Mouse (Mus musculus): ENCODE measurements around the gene Gsdma. TPM values are rescaled to one million over a fixed set of nuclear protein-coding genes. Genes with fewer than 3 reads are reported as not detected.
"Not testable (repeated sequence)": the region's sequence is repeated elsewhere in the genome, so short reads cannot be mapped to it uniquely, and the experiment has no call there.

The Gsdma gene
- polyA plus RNA-seq, 1 experiment from 2014 or later: 0.06 TPM

GRCm38 (mm10) chr11:98646459-98646858 lies 17.7 kb upstream of the Gsdma start, which contains the start of gene Gsdma2:
TSS of gene Gsdma2 (plus strand) at chr11:98646759.
- H3K4me1 ChIP-seq: no peaks in the 10 kb centered on the region
- H3K4me3 ChIP-seq (replicated peaks): no peak within 1 kb of the TSS
- no peak within 1 kb of the TSS for H3K9ac ChIP-seq (replicated peaks)
- H3K4me2 ChIP-seq: no peak within 1 kb of the TSS
- H3K36me3 ChIP-seq: no peaks in the 10 kb centered on the region
- WGBS: 68% methylated on average over 2 of the region's 2 CpGs
- no peak for ATAC-seq (ENCODE audit: low FRiP score)
- H3K9me3 ChIP-seq (replicated peaks): no peaks in the 10 kb centered on the region
- no peak within 1 kb of the TSS for H3K27ac ChIP-seq (replicated peaks)
- peaks cover 6% of the 10 kb centered on the region; the same call in 1 of the 2 replicates for H3K27me3 ChIP-seq (replicated peaks)

GRCm38 (mm10) chr11:98655076-98655475 lies 9.1 kb upstream of the Gsdma start:
- not testable (repeated sequence) for H3K27ac ChIP-seq (replicated peaks); H3K4me3 ChIP-seq (replicated peaks); H3K9ac ChIP-seq (replicated peaks); ATAC-seq (ENCODE audit: low FRiP score); H3K4me2 ChIP-seq; H3K36me3 ChIP-seq; H3K9me3 ChIP-seq (replicated peaks); H3K27me3 ChIP-seq (replicated peaks); H3K4me1 ChIP-seq
- 24% methylated on average over 7 of the region's 7 CpGs for WGBS

- Histone ChIP-seq H3K4me2 (peak overlapping the region; percentile 40), H3K27me3 (replicated peaks) (peaks cover 4% of the 10 kb centered on the region; the same call in 1 of the 2 replicates), H3K9me3 (replicated peaks) (no peaks in the 10 kb centered on the region), H3K4me1 (no peaks in the 10 kb centered on the region), H3K36me3 (no peaks in the 10 kb centered on the region), H3K27ac (replicated peaks) (no peak overlapping the region), H3K9ac (replicated peaks) (no peak overlapping the region), H3K4me3 (replicated peaks) (0 out of 2 replicates have a peak overlapping the region, but pooled peaks have one; percentile 6)
- no peak; the same call in 1 of the 2 replicates for ATAC-seq (ENCODE audit: low FRiP score)
- 3% methylated on average over 6 of the region's 6 CpGs for WGBS
These were observed 3.6 kb upstream of the Gsdma start for GRCm38 (mm10) chr11:98660517-98660916.

GRCm38 (mm10) chr11:98668984-98669383 lies 4.8 kb downstream of the Gsdma start:
- Histone ChIP-seq H3K4me2 (no peak overlapping the region), H3K9me3 (replicated peaks) (no peaks in the 10 kb centered on the region), H3K9ac (replicated peaks) (no peak overlapping the region), H3K27me3 (replicated peaks) (peaks cover 26% of the 10 kb centered on the region; the same call in 1 of the 2 replicates), H3K4me1 (no peaks in the 10 kb centered on the region), H3K4me3 (replicated peaks) (no peak overlapping the region), H3K27ac (replicated peaks) (no peak overlapping the region), H3K36me3 (no peaks in the 10 kb centered on the region)
- WGBS: 61% methylated on average over 2 of the region's 2 CpGs
- ATAC-seq (ENCODE audit: low FRiP score): no peak

GRCm38 (mm10) chr11:98671284-98671815 lies 7.2 kb downstream of the Gsdma start:
- Histone ChIP-seq H3K36me3 (no peaks in the 10 kb centered on the region), H3K9me3 (replicated peaks) (no peaks in the 10 kb centered on the region), H3K4me2 (no peak overlapping the region), H3K27ac (replicated peaks) (no peak overlapping the region), H3K4me3 (replicated peaks) (no peak overlapping the region), H3K27me3 (replicated peaks) (peaks cover 22% of the 10 kb centered on the region; the same call in 1 of the 2 replicates), H3K9ac (replicated peaks) (no peak overlapping the region), H3K4me1 (no peaks in the 10 kb centered on the region)
- 85% methylated on average over 3 of the region's 3 CpGs for WGBS
- no peak for ATAC-seq (ENCODE audit: low FRiP score)

GRCm38 (mm10) chr11:98671857-98672256 lies 7.7 kb downstream of the Gsdma start:
- no peak for ATAC-seq (ENCODE audit: low FRiP score)
- Histone ChIP-seq H3K27ac (replicated peaks) (no peak overlapping the region), H3K36me3 (no peaks in the 10 kb centered on the region), H3K27me3 (replicated peaks) (peaks cover 17% of the 10 kb centered on the region; the same call in 1 of the 2 replicates), H3K9me3 (replicated peaks) (no peaks in the 10 kb centered on the region), H3K4me3 (replicated peaks) (no peak overlapping the region), H3K4me1 (no peaks in the 10 kb centered on the region), H3K9ac (replicated peaks) (no peak overlapping the region), H3K4me2 (no peak overlapping the region)
- WGBS: 55% methylated on average over 5 of the region's 5 CpGs

- WGBS: 89% methylated on average over 5 of the region's 5 CpGs
- no peak for ATAC-seq (ENCODE audit: low FRiP score)
These were observed 8.3 kb downstream of the Gsdma start for GRCm38 (mm10) chr11:98672482-98672881.

GRCm38 (mm10) chr11:98673136-98673535 lies 9.0 kb downstream of the Gsdma start:
- 8% methylated on average over 7 of the region's 7 CpGs for WGBS

More at GRCm38 (mm10) chr11:98672482-98672881, 8.3 kb downstream of the Gsdma start:
- H3K4me2 ChIP-seq: no peak overlapping the region
- no peaks in the 10 kb centered on the region for H3K4me1 ChIP-seq
- H3K9ac ChIP-seq (replicated peaks): no peak overlapping the region
- no peak overlapping the region for H3K27ac ChIP-seq (replicated peaks)
- H3K4me3 ChIP-seq (replicated peaks): no peak overlapping the region
- H3K9me3 ChIP-seq (replicated peaks): no peaks in the 10 kb centered on the region
- H3K27me3 ChIP-seq (replicated peaks): peaks cover 14% of the 10 kb centered on the region; the same call in 1 of the 2 replicates
- H3K36me3 ChIP-seq: no peaks in the 10 kb centered on the region

GRCm38 (mm10) chr11:98675829-98676363 lies 11.7 kb downstream of the Gsdma start:
- ATAC-seq (ENCODE audit: low FRiP score): no peak
- Histone ChIP-seq H3K9me3 (replicated peaks) (no peaks in the 10 kb centered on the region), H3K4me3 (replicated peaks) (no peak overlapping the region), H3K4me1 (no peaks in the 10 kb centered on the region), H3K27ac (replicated peaks) (no peak overlapping the region), H3K36me3 (no peaks in the 10 kb centered on the region), H3K27me3 (replicated peaks) (no peaks in the 10 kb centered on the region), H3K4me2 (no peak overlapping the region), H3K9ac (replicated peaks) (no peak overlapping the region)
- 57% methylated on average over 7 of the region's 7 CpGs for WGBS

More at GRCm38 (mm10) chr11:98673136-98673535, 9.0 kb downstream of the Gsdma start:
- H3K9me3 ChIP-seq (replicated peaks); H3K4me3 ChIP-seq (replicated peaks); H3K27me3 ChIP-seq (replicated peaks); H3K9ac ChIP-seq (replicated peaks); H3K36me3 ChIP-seq; H3K27ac ChIP-seq (replicated peaks); ATAC-seq (ENCODE audit: low FRiP score); H3K4me1 ChIP-seq: not testable (repeated sequence)
- peak overlapping the region; percentile 35; the same call in 1 of the 2 replicates for H3K4me2 ChIP-seq

GRCm38 (mm10) chr11:98680023-98680422 lies 15.9 kb downstream of the Gsdma start:
- no peaks in the 10 kb centered on the region for H3K36me3 ChIP-seq

GRCm38 (mm10) chr11:98680595-98680994 lies 16.4 kb downstream of the Gsdma start:
- not testable (repeated sequence) for H3K36me3 ChIP-seq; H3K9ac ChIP-seq (replicated peaks); H3K4me2 ChIP-seq; H3K27ac ChIP-seq (replicated peaks); H3K9me3 ChIP-seq (replicated peaks); H3K27me3 ChIP-seq (replicated peaks); H3K4me3 ChIP-seq (replicated peaks); ATAC-seq (ENCODE audit: low FRiP score)
- peaks cover 19% of the 10 kb centered on the region for H3K4me1 ChIP-seq
- 87% methylated on average over 4 of the region's 4 CpGs for WGBS

More at GRCm38 (mm10) chr11:98680023-98680422, 15.9 kb downstream of the Gsdma start:
- H3K9me3 ChIP-seq (replicated peaks): no peaks in the 10 kb centered on the region
- H3K9ac ChIP-seq (replicated peaks): no peak overlapping the region
- ATAC-seq (ENCODE audit: low FRiP score): no peak
- no peak overlapping the region for H3K27ac ChIP-seq (replicated peaks)
- H3K27me3 ChIP-seq (replicated peaks): no peaks in the 10 kb centered on the region
- H3K4me3 ChIP-seq (replicated peaks): no peak overlapping the region
- H3K4me1 ChIP-seq: peaks cover 17% of the 10 kb centered on the region
- 100% methylated on average over 1 of the region's 1 CpGs for WGBS
- H3K4me2 ChIP-seq: no peak overlapping the region

- ATAC-seq (ENCODE audit: low FRiP score): no peak
- peaks cover 11% of the 10 kb centered on the region for H3K36me3 ChIP-seq
- H3K9ac ChIP-seq (replicated peaks): no peak overlapping the region
- 86% methylated on average over 4 of the region's 4 CpGs for WGBS
- H3K4me2 ChIP-seq: no peak overlapping the region
- H3K4me1 ChIP-seq: peaks cover 19% of the 10 kb centered on the region
- no peak overlapping the region for H3K4me3 ChIP-seq (replicated peaks)
- H3K27me3 ChIP-seq (replicated peaks): no peaks in the 10 kb centered on the region
- no peaks in the 10 kb centered on the region for H3K9me3 ChIP-seq (replicated peaks)
- H3K27ac ChIP-seq (replicated peaks): no peak overlapping the region
These were observed 17.0 kb downstream of the Gsdma start for GRCm38 (mm10) chr11:98681186-98681585.
